17 mouse cellular contexts compared by ENCODE assay signal in genomic region chr19:17603322-17603721, GRCm38 (mm10).
DNase-seq lines count a peak whose midpoint lies in the region; ATAC-seq and TF ChIP-seq lines count a peak whose summit lies in the region.
"Had no signal": no experiment of that assay in that cellular context is flagged by ENCODE, and none has a peak within 500 bp of the region (broad histone marks: within the 10 kb centered on the region; RNA-seq: fewer than 3 reads in every experiment).

No protein-coding gene starts in this region.

- no peak for TF ChIP-seq POLR2A in lung, adult 2 months (IDR thresholded peaks at IDR 0.05; ENCODE audit: borderline replicate concordance, extremely low read depth, low read depth, low read length)

- H3K4me2 ChIP-seq in lung, embryonic 14.5 days, result no peak overlapping the region
- no peak overlapping the region for H3K4me2 ChIP-seq in forebrain, postnatal 0 days (ENCODE audit: low read depth)
- H3K4me2 ChIP-seq: embryonic facial prominence, embryonic 12.5 days; heart, embryonic 13.5 days; liver, embryonic 12.5 days had no signal

- H3K9ac ChIP-seq in lung, embryonic 14.5 days, result no peak overlapping the region
- no peak overlapping the region for H3K9ac ChIP-seq in forebrain, postnatal 0 days
- H3K9ac ChIP-seq: embryonic facial prominence, embryonic 12.5 days; heart, embryonic 13.5 days; liver, embryonic 12.5 days had no signal

- H3K27me3 ChIP-seq in lung, embryonic 14.5 days (ENCODE audit: insufficient read depth, low read length), result no peaks in the 10 kb centered on the region
- H3K27me3 ChIP-seq in forebrain, postnatal 0 days (ENCODE audit: insufficient read depth, low read length), result no peaks in the 10 kb centered on the region
- H3K27me3 ChIP-seq: embryonic facial prominence, embryonic 12.5 days; heart, embryonic 13.5 days; liver, embryonic 12.5 days had no signal

- no peaks in the 10 kb centered on the region for H3K4me1 ChIP-seq in lung, embryonic 14.5 days (ENCODE audit: insufficient read depth)
- no peaks in the 10 kb centered on the region for H3K4me1 ChIP-seq in lung, adult 2 months (ENCODE audit: control insufficient read depth, insufficient read depth, low read length)
- 0 out of 2 replicates have a peak, but pooled peaks cover 2% of the 10 kb centered on the region for H3K4me1 ChIP-seq in forebrain, postnatal 0 days (ENCODE audit: insufficient read depth)
- H3K4me1 ChIP-seq: embryonic facial prominence, embryonic 12.5 days; heart, embryonic 13.5 days; limb, embryonic 10.5 days; liver, embryonic 12.5 days had no signal

- intact Hi-C loops in heart, postnatal 36 days (cut with DNase I), result no loop called here
- intact Hi-C loops in gastrocnemius, postnatal 36 days (cut with DNase I), result no loop called here

- WGBS in lung, embryonic 14.5 days, result 55% methylated on average over 3 of the region's 3 CpGs
- WGBS in lung, adult 2 months, result 65% methylated on average over 3 of the region's 3 CpGs
- 46% methylated on average over 3 of the region's 3 CpGs for WGBS in forebrain, postnatal 0 days

- peak; percentile 34 to 46 for DNase-seq in cerebellum, postnatal 14 days
- DNase-seq in cerebellum, adult 9-11 months, result no peak
- DNase-seq in lung, embryonic 14.5 days, result peak; percentile 15
- DNase-seq in lung, adult 2 months, result no peak
- DNase-seq in forebrain, postnatal 0 days, result peak; percentile 80
- DNase-seq in layer of hippocampus, postnatal 14 days (ENCODE audit: low spot score in 2 of 2), result peak; percentile 55 to 85
- DNase-seq in heart, postnatal 36 days, result no peak
- no peak for DNase-seq in gastrocnemius, postnatal 36 days
- DNase-seq: heart, postnatal 4 days; kidney, adult 9 months; kidney, postnatal 4 days; midbrain, embryonic 14.5 days had no signal

- no peak for TF ChIP-seq CTCF in lung, embryonic 14.5 days (IDR thresholded peaks at IDR 0.05; ENCODE audit: low read depth)
- no peak for TF ChIP-seq CTCF in lung, adult 2 months (IDR thresholded peaks at IDR 0.05; ENCODE audit: insufficient read depth, low read length)
- TF ChIP-seq CTCF in forebrain, postnatal 0 days (IDR thresholded peaks at IDR 0.05; ENCODE audit: low read depth), result no peak

- no peak for ATAC-seq in lung, embryonic 14.5 days (ENCODE audit: insufficient read depth)
- ATAC-seq in forebrain, postnatal 0 days, result peak; percentile 92
- ATAC-seq: inflammation-experienced regulatory T-cells, adult 6 months; liver, embryonic 12.5 days had no signal

- H3K36me3 ChIP-seq in lung, embryonic 14.5 days (ENCODE audit: insufficient read depth), result no peaks in the 10 kb centered on the region
- no peaks in the 10 kb centered on the region for H3K36me3 ChIP-seq in forebrain, postnatal 0 days (ENCODE audit: insufficient read depth)
- H3K36me3 ChIP-seq: embryonic facial prominence, embryonic 12.5 days; heart, embryonic 13.5 days; limb, embryonic 10.5 days; liver, embryonic 12.5 days had no signal

- H3K9me3 ChIP-seq in lung, embryonic 14.5 days (ENCODE audit: low read depth, low read length), result no peaks in the 10 kb centered on the region
- H3K9me3 ChIP-seq in forebrain, postnatal 0 days (ENCODE audit: low read length), result no peaks in the 10 kb centered on the region
- H3K9me3 ChIP-seq: embryonic facial prominence, embryonic 12.5 days; heart, embryonic 13.5 days; limb, embryonic 10.5 days; liver, embryonic 12.5 days had no signal

- no peak overlapping the region for H3K27ac ChIP-seq in lung, embryonic 14.5 days (ENCODE audit: low read depth)
- H3K27ac ChIP-seq in forebrain, postnatal 0 days (ENCODE audit: low read depth, low read length), result no peak overlapping the region
- H3K27ac ChIP-seq: embryonic facial prominence, embryonic 12.5 days; heart, embryonic 13.5 days; limb, embryonic 10.5 days; liver, embryonic 12.5 days had no signal

- H3K4me3 ChIP-seq in lung, embryonic 14.5 days (ENCODE audit: low read depth, low read length), result no peak overlapping the region
- no peak overlapping the region for H3K4me3 ChIP-seq in lung, adult 2 months (replicated peaks; ENCODE audit: extremely low read depth, low read depth, low read length)
- no peak overlapping the region for H3K4me3 ChIP-seq in forebrain, postnatal 0 days (ENCODE audit: low read depth, low read length)
- H3K4me3 ChIP-seq: embryonic facial prominence, embryonic 12.5 days; heart, embryonic 13.5 days; limb, embryonic 10.5 days; liver, embryonic 12.5 days had no signal

Comparison
In these comparisons a context has a peak if more than half of its experiments do, and no peak if none do; other contexts are left out.
1. DNase-seq: peak in cerebellum, postnatal 14 days (2 of 2), lung, embryonic 14.5 days (single experiment), forebrain, postnatal 0 days (single experiment) and layer of hippocampus, postnatal 14 days (2 of 2); none in cerebellum, adult 9-11 months (single experiment), lung, adult 2 months (single experiment), heart, postnatal 36 days (0 of 2) and gastrocnemius, postnatal 36 days (0 of 2).